Mouse (Mus musculus): Measurements from ENCODE around the gene Eif4b. TPM values are rescaled to one million over a fixed set of nuclear protein-coding genes. Genes with fewer than 3 reads are reported as not detected.

Gene Eif4b
- polyA plus RNA-seq, 1 experiment from 2014 or later, result 90.5 TPM

- Histone ChIP-seq H3K4me2 (peak within 1 kb of the TSS; percentile 82), H3K4me1 (peaks cover 19% of the 10 kb centered on the region), H3K27me3 (0 out of 2 replicates have a peak, but pooled peaks cover 6% of the 10 kb centered on the region), H3K9me3 (replicated peaks) (no peaks in the 10 kb centered on the region), H3K27ac (peak within 1 kb of the TSS; percentile 81), H3K36me3 (ENCODE audit: poor library complexity, severe bottlenecking) (peaks cover 22% of the 10 kb centered on the region), H3K4me3 (peak within 1 kb of the TSS; percentile 84), H3K9ac (peak within 1 kb of the TSS; percentile 84)
- WGBS, result under 1% methylated on average over 46 of the region's 50 CpGs
- peak; percentile 100 for ATAC-seq
These were observed 62.7 kb downstream of the Eif4b start, which contains the start of gene Spryd3 for GRCm38 (mm10) chr15:102136129-102136758. Spryd3 (minus strand) TSS chr15:102136234.

GRCm38 (mm10) chr15:102141120-102141519 is 67.5 kb downstream of the Eif4b start:
- Histone ChIP-seq H3K4me3 (no peak overlapping the region), H3K27ac (no peak overlapping the region), H3K36me3 (ENCODE audit: poor library complexity, severe bottlenecking) (no peaks in the 10 kb centered on the region), H3K4me1 (peaks cover 17% of the 10 kb centered on the region), H3K4me2 (no peak overlapping the region), H3K9me3 (replicated peaks) (no peaks in the 10 kb centered on the region), H3K9ac (no peak overlapping the region), H3K27me3 (peaks cover 50% of the 10 kb centered on the region)
- no peak for ATAC-seq
- WGBS, result 88% methylated on average over 5 of the region's 5 CpGs

- Histone ChIP-seq H3K27me3 (peaks cover 51% of the 10 kb centered on the region), H3K9ac (no peak overlapping the region), H3K27ac (no peak overlapping the region), H3K4me2 (no peak overlapping the region), H3K4me1 (peaks cover 9% of the 10 kb centered on the region), H3K9me3 (replicated peaks) (no peaks in the 10 kb centered on the region), H3K36me3 (ENCODE audit: poor library complexity, severe bottlenecking) (no peaks in the 10 kb centered on the region), H3K4me3 (no peak overlapping the region)
- WGBS, result 50% methylated on average over 23 of the region's 23 CpGs
- ATAC-seq, result no peak
These were observed 69.6 kb downstream of the Eif4b start for GRCm38 (mm10) chr15:102142914-102143912.

GRCm38 (mm10) chr15:102144274-102144711 is 70.7 kb downstream of the Eif4b start, which contains the start of gene Igfbp6:
Igfbp6 (plus strand) TSS chr15:102144362.
- Histone ChIP-seq H3K4me1 (peaks cover 9% of the 10 kb centered on the region), H3K36me3 (ENCODE audit: poor library complexity, severe bottlenecking) (no peaks in the 10 kb centered on the region), H3K4me3 (peak within 1 kb of the TSS; percentile 9; the same call in 1 of the 2 replicates), H3K4me2 (peak within 1 kb of the TSS; percentile 38), H3K27ac (no peak within 1 kb of the TSS), H3K9me3 (replicated peaks) (no peaks in the 10 kb centered on the region), H3K9ac (peak within 1 kb of the TSS; percentile 13; the same call in 1 of the 2 replicates), H3K27me3 (peaks cover 49% of the 10 kb centered on the region)
- 1% methylated on average over 21 of the region's 22 CpGs for WGBS
- no peak for ATAC-seq

GRCm38 (mm10) chr15:102144726-102145125 is 71.2 kb downstream of the Eif4b start:
- Histone ChIP-seq H3K9ac (peak overlapping the region; percentile 13; the same call in 1 of the 2 replicates), H3K9me3 (replicated peaks) (no peaks in the 10 kb centered on the region), H3K4me2 (peak overlapping the region; percentile 38), H3K4me1 (peaks cover 9% of the 10 kb centered on the region), H3K4me3 (peak overlapping the region; percentile 9; the same call in 1 of the 2 replicates), H3K36me3 (ENCODE audit: poor library complexity, severe bottlenecking) (no peaks in the 10 kb centered on the region), H3K27ac (no peak overlapping the region), H3K27me3 (peaks cover 45% of the 10 kb centered on the region)
- no peak for ATAC-seq
- WGBS, result 8% methylated on average over 19 of the region's 19 CpGs

- Histone ChIP-seq H3K4me3 (no peak overlapping the region), H3K9me3 (replicated peaks) (no peaks in the 10 kb centered on the region), H3K36me3 (ENCODE audit: poor library complexity, severe bottlenecking) (no peaks in the 10 kb centered on the region), H3K27me3 (peaks cover 45% of the 10 kb centered on the region), H3K4me1 (peaks cover 9% of the 10 kb centered on the region), H3K9ac (no peak overlapping the region), H3K4me2 (no peak overlapping the region), H3K27ac (no peak overlapping the region)
- 90% methylated on average over 10 of the region's 10 CpGs for WGBS
- ATAC-seq, result no peak
These were observed 71.8 kb downstream of the Eif4b start for GRCm38 (mm10) chr15:102145330-102145729.

- H3K27me3 ChIP-seq, result peaks cover 45% of the 10 kb centered on the region
- H3K4me1 ChIP-seq, result peaks cover 9% of the 10 kb centered on the region
- H3K4me2 ChIP-seq, result no peak overlapping the region
- H3K9me3 ChIP-seq (replicated peaks), result no peaks in the 10 kb centered on the region
- no peak overlapping the region for H3K4me3 ChIP-seq
- no peak overlapping the region for H3K9ac ChIP-seq
- no peak for ATAC-seq
- no peaks in the 10 kb centered on the region for H3K36me3 ChIP-seq (ENCODE audit: poor library complexity, severe bottlenecking)
- WGBS, result 89% methylated on average over 5 of the region's 5 CpGs
- no peak overlapping the region for H3K27ac ChIP-seq
These were observed 72.5 kb downstream of the Eif4b start for GRCm38 (mm10) chr15:102146089-102146488.

Other genes starting within 250 kb of the Eif4b start
- 3.5 and 3.9 TPM in 2 replicates for gene Krt1, start 223.0 kb upstream of the Eif4b start, polyA plus RNA-seq (2015; fragmentation: Nextera tagmentation; extraction: Ambion mirVana)
- 0.19 and 0.65 TPM in 2 replicates for gene Krt77, start 204.1 kb upstream of the Eif4b start, polyA plus RNA-seq (2015; fragmentation: Nextera tagmentation; extraction: Ambion mirVana)
- not detected in 2 replicates for gene Krt76, start 180.9 kb upstream of the Eif4b start, polyA plus RNA-seq (2015; fragmentation: Nextera tagmentation; extraction: Ambion mirVana)
- not detected in 2 replicates for gene Krt4, start 149.0 kb upstream of the Eif4b start, polyA plus RNA-seq (2015; fragmentation: Nextera tagmentation; extraction: Ambion mirVana)
- 0.10 and 0.33 TPM in 2 replicates for gene Krt79, start 133.4 kb upstream of the Eif4b start, polyA plus RNA-seq (2015; fragmentation: Nextera tagmentation; extraction: Ambion mirVana)
- gene Krt78, start 119.5 kb upstream of the Eif4b start, polyA plus RNA-seq (2015; fragmentation: Nextera tagmentation; extraction: Ambion mirVana), result not detected in 2 replicates
- 1.7 and 2.6 TPM in 2 replicates for gene Krt8, start 69.3 kb upstream of the Eif4b start, polyA plus RNA-seq (2015; fragmentation: Nextera tagmentation; extraction: Ambion mirVana)
- 2.4 and 6.3 TPM in 2 replicates for gene Krt18, start 45.6 kb upstream of the Eif4b start, polyA plus RNA-seq (2015; fragmentation: Nextera tagmentation; extraction: Ambion mirVana)
- gene Tns2, start 26.6 kb downstream of the Eif4b start, polyA plus RNA-seq (2015; fragmentation: Nextera tagmentation; extraction: Ambion mirVana), result 4.5 and 6.7 TPM in 2 replicates
- 21.7 and 25.4 TPM in 2 replicates for gene Spryd3, start 62.5 kb downstream of the Eif4b start, polyA plus RNA-seq (2015; fragmentation: Nextera tagmentation; extraction: Ambion mirVana)
- gene Igfbp6, start 70.6 kb downstream of the Eif4b start, polyA plus RNA-seq (2015; fragmentation: Nextera tagmentation; extraction: Ambion mirVana), result 0.37 and 0.40 TPM in 2 replicates
- gene Soat2, start 76.8 kb downstream of the Eif4b start, polyA plus RNA-seq (2015; fragmentation: Nextera tagmentation; extraction: Ambion mirVana), result 0.10 TPM in 1 of 2 replicates, not detected in the other
- 90.0 and 98.7 TPM in 2 replicates for gene Zfp740, start 129.5 kb downstream of the Eif4b start, polyA plus RNA-seq (2015; fragmentation: Nextera tagmentation; extraction: Ambion mirVana)
- 42.7 and 46.4 TPM in 2 replicates for gene Csad, start 131.0 kb downstream of the Eif4b start, polyA plus RNA-seq (2015; fragmentation: Nextera tagmentation; extraction: Ambion mirVana)
- gene Itgb7, start 158.2 kb downstream of the Eif4b start, polyA plus RNA-seq (2015; fragmentation: Nextera tagmentation; extraction: Ambion mirVana), result 0.32 and 0.48 TPM in 2 replicates
- 3.2 and 4.2 TPM in 2 replicates for gene Rarg, start 183.7 kb downstream of the Eif4b start, polyA plus RNA-seq (2015; fragmentation: Nextera tagmentation; extraction: Ambion mirVana)
- 0.09 TPM in 1 of 2 replicates, not detected in the other for gene Gm9918, start 196.8 kb downstream of the Eif4b start, polyA plus RNA-seq (2015; fragmentation: Nextera tagmentation; extraction: Ambion mirVana)
- gene Mfsd5, start 205.7 kb downstream of the Eif4b start, polyA plus RNA-seq (2015; fragmentation: Nextera tagmentation; extraction: Ambion mirVana), result 46.7 and 48.9 TPM in 2 replicates
- 19.7 and 27.3 TPM in 2 replicates for gene Espl1, start 222.5 kb downstream of the Eif4b start, polyA plus RNA-seq (2015; fragmentation: Nextera tagmentation; extraction: Ambion mirVana)

Measured in forebrain, embryonic 13.5 days (tissue).